Mouse (Mus musculus) thymus, adult 2 months (tissue): ENCODE data around the gene Aktip. TPM values are rescaled to one million over a fixed set of nuclear protein-coding genes. Genes with fewer than 3 reads are reported as not detected.

Experiments used
- DNase-seq: peaks from one replicate; pipeline ENCODE4 v3.0.0; 2021
- H3K27ac ChIP-seq: fragments of 200-500 bp; 2 replicates; pipeline ENCODE4 v1.5.1; 2012; ENCODE audit warnings: low read length, control low read depth; ENCODE audit not compliant: control insufficient read depth, insufficient read depth
- H3K27me3 ChIP-seq: fragments of 200-500 bp; 2 replicates; pipeline ENCODE4 v1.6.1; 2012; ENCODE audit warnings: mild to moderate bottlenecking, low read length, moderate library complexity, mixed read lengths; ENCODE audit not compliant: control insufficient read depth, insufficient read depth
- H3K36me3 ChIP-seq: fragments of 200-500 bp; 2 replicates; pipeline ENCODE4 v1.6.1; 2012; ENCODE audit warnings: mild to moderate bottlenecking, low read length, moderate library complexity; ENCODE audit not compliant: control insufficient read depth, insufficient read depth
- H3K4me1 ChIP-seq: fragments of 200-500 bp; replicated peaks from 2 replicates; pipeline ENCODE4 v1.6.1; 2012; ENCODE audit warnings: low read length; ENCODE audit not compliant: control insufficient read depth, insufficient read depth
- H3K4me3 ChIP-seq: fragments of 200-500 bp; 2 replicates; pipeline ENCODE4 v1.5.1; 2012; ENCODE audit warnings: mild to moderate bottlenecking, low read length, control low read depth, moderate library complexity; ENCODE audit not compliant: control insufficient read depth, insufficient read depth
- CTCF ChIP-seq: fragments of 200-500 bp; IDR thresholded peaks from 2 replicates; pipeline ENCODE4 v1.5.1; 2012; ENCODE audit warnings: mild to moderate bottlenecking, control low read depth, low read length, moderate library complexity, borderline replicate concordance; ENCODE audit not compliant: control insufficient read depth, poor library complexity, insufficient read depth; ENCODE audit errors: extremely low read depth
- POLR2A ChIP-seq: fragments of 200-500 bp; IDR thresholded peaks from 2 replicates; pipeline ENCODE4 v1.6.1; 2012; ENCODE audit warnings: mild to moderate bottlenecking, low read length, control low read depth, moderate library complexity; ENCODE audit not compliant: control insufficient read depth, poor library complexity, insufficient read depth; ENCODE audit errors: extremely low read depth
- WGBS: fragments of 180-500 bp; shearing (Covaris S2); methylation state at CpG from one replicate; pipeline ENCODE4 v1.1.7; 2018; 5-methylcytosine and 5-hydroxymethylcytosine counted together
- polyA plus RNA-seq: library from polyadenylated mRNA; depleted of rRNA; stranded (reverse); fragments of >200 nt; gene quantifications from 2 replicates; pipeline ENCODE4 v1.2.3, GENCODE M21; 2012

Aktip gene
- polyA plus RNA-seq, 1 experiment = 25.0 TPM

DNA sequence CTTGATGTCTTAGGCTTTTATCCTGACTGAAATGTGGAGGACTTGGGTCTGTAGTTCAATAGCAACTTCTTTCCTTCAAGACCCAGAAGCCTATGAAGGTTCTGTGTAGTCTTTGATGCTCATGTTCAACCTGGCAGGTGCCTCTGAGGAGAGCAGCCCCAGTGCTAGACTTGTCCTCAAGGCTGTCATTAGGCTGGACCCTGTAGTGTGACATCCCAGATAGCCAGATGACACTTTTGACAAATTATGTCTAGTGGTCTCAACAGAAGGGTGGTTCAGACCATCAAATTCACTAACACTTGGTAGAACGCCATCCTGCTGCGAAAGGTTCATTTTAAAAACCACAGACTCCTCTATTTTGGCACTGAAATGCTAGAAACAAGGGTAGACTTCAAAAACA, 13.2 kb upstream of the Aktip start:
- DNase-seq = no peak
- Histone ChIP-seq H3K4me1 (peaks cover 4% of the 10 kb centered on the region), H3K4me3 (no peak overlapping the region), H3K27me3 (no peaks in the 10 kb centered on the region), H3K27ac (no peak overlapping the region), H3K36me3 (no peaks in the 10 kb centered on the region)
- 87% methylated on average over 2 of the region's 2 CpGs for WGBS
- TF ChIP-seq CTCF = no peak
- TF ChIP-seq POLR2A = no peak

DNA sequence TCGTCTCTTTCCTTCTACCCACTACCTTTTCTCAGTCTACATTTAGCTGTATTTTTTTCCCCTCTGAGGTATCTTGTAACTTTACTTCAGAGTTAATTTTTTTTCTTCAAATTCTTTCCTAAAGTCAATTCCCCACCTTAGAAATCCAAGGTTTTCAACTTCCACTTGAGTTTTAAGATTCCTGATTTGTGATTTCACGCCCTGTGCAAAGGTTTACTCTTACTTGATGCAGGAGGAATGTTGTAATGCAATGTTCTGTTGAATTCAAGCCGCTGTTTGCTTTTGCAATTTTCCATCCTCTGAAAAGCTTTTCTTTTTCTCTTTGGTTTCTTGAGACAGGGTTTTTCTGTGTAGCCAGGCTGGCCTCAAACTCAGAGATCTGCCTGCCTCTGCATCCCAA, 9.9 kb upstream of the Aktip start:
- H3K36me3 ChIP-seq = no peaks in the 10 kb centered on the region
- H3K27ac ChIP-seq = no peak overlapping the region
- TF ChIP-seq CTCF (no peak), POLR2A (no peak)
- H3K4me1 ChIP-seq = peaks cover 2% of the 10 kb centered on the region
- H3K27me3 ChIP-seq = no peaks in the 10 kb centered on the region
- no peak overlapping the region for H3K4me3 ChIP-seq
- DNase-seq = no peak
- WGBS = 88% methylated on average over 3 of the region's 3 CpGs

DNA sequence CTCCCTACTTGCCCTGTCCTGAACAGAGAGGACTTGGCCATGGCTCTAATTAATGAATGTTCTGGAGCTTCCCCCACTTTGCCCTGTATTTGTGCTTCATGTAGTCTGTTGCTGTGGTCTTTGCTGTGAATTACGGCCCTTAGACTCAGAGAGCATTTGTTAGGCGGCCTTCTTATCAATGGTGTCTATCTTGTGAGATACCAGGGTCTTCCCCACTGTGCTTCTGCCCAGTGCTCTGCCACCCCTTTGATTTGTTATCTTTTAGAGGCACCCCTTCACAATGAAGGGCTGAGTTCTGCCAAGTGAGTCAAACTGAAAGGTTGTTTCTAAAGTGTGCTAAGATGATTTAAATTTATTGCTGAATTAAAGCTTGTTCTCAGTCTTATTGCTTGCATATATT, 7.9 kb upstream of the Aktip start:
- Histone ChIP-seq H3K4me1 (no peaks in the 10 kb centered on the region), H3K4me3 (no peak overlapping the region), H3K27me3 (no peaks in the 10 kb centered on the region), H3K36me3 (no peaks in the 10 kb centered on the region), H3K27ac (no peak overlapping the region)
- WGBS = 64% methylated on average over 2 of the region's 2 CpGs
- TF ChIP-seq CTCF (no peak), POLR2A (no peak)
- DNase-seq = no peak

DNA sequence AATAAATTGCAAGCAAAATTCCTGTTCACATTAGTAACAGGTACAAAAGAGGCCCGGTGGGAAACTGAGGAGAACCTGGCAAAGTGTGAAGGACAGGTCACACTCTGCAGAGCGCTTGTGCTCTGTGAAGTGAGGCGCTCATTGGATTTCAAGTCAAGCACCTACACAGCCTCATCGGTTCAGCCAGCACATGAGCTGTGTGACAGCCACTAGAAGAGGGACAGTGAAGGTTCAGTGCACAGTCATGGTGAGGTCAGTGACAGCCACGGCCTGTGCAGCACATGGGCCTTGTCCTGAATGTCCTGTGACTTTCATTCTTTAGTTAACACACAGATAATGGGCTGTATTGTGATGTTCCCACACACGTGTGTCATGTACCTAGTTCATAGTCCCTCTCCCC, 6.1 kb upstream of the Aktip start:
- Histone ChIP-seq H3K27ac (no peak overlapping the region), H3K4me3 (no peak overlapping the region), H3K36me3 (no peaks in the 10 kb centered on the region), H3K27me3 (no peaks in the 10 kb centered on the region), H3K4me1 (no peaks in the 10 kb centered on the region)
- TF ChIP-seq POLR2A (no peak), CTCF (no peak)
- 94% methylated on average over 6 of the region's 6 CpGs for WGBS
- DNase-seq = no peak

DNA sequence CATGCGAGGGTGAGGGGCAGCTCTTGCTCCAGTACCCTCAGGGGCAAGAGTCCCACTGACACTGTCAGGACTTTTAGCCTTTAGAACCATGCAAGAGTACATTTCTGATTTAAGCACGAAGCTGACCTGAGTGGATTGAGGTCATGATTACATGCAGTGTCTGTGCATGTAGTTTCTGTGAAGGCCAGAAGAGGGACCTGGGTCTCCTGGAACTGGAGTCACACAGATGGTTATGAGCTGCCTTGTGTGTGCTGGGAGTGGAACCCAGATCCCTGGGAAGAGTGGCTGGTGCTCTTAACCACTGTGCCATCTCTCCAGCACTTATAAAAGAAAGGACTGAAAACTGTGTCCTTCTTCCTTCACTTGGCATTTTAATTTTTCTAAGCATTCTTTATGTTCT, 1.4 kb upstream of the Aktip start:
- Histone ChIP-seq H3K27me3 (no peaks in the 10 kb centered on the region), H3K36me3 (no peaks in the 10 kb centered on the region), H3K27ac (no peak overlapping the region), H3K4me1 (peaks cover 12% of the 10 kb centered on the region), H3K4me3 (no peak overlapping the region)
- DNase-seq = no peak
- TF ChIP-seq CTCF (no peak), POLR2A (no peak)
- WGBS = 93% methylated on average over 2 of the region's 2 CpGs

DNA sequence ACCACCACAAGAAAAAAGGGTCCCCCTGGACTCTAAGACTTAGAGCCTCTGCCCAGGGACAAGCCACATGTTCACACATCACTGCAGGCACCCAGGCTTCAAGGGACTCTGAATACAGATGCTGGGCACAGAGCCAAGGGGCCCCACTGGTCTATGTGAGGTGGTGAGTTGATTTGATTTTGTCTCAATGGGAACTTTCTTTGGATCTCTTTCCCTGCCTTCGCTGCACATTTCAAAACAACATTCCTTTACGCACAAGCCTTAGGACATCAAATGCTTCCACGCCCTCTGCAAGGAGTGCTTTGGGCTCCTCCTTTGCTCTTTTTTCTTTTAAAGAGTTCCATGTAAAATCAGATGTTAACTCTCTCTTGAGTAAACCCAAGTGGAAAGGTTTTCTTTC, 1.7 kb downstream of the Aktip start:
- H3K36me3 ChIP-seq = no peaks in the 10 kb centered on the region
- no peak for DNase-seq
- TF ChIP-seq POLR2A (no peak), CTCF (no peak)
- 93% methylated on average over 3 of the region's 3 CpGs for WGBS
- H3K27me3 ChIP-seq = no peaks in the 10 kb centered on the region
- H3K4me3 ChIP-seq = no peak overlapping the region
- no peak overlapping the region for H3K27ac ChIP-seq
- peaks cover 12% of the 10 kb centered on the region for H3K4me1 ChIP-seq

DNA sequence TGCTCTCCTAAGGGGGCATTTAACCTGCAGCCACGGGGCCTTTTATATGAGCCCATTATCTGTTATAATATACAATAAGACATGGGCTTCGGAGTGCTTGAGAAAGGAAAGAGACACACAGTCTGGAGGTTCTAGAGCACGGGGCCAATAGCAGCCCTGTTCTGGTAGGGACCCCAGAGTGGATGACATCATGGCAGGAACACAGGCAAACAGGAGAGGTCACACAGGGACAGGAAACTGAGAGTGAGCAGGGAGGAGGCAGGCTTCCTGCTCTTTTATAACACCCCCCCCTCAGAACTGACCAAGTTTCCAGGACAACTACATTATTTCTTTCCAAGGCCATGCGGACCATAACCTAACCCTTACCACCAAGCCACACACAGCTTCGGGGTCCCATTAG, 2.5 kb downstream of the Aktip start:
- Histone ChIP-seq H3K4me3 (no peak overlapping the region), H3K27ac (no peak overlapping the region), H3K36me3 (no peaks in the 10 kb centered on the region), H3K27me3 (no peaks in the 10 kb centered on the region), H3K4me1 (peaks cover 12% of the 10 kb centered on the region)
- no peak for TF ChIP-seq POLR2A
- TF ChIP-seq CTCF = no peak
- WGBS = 32% methylated on average over 5 of the region's 5 CpGs
- DNase-seq = peak; percentile 18

DNA sequence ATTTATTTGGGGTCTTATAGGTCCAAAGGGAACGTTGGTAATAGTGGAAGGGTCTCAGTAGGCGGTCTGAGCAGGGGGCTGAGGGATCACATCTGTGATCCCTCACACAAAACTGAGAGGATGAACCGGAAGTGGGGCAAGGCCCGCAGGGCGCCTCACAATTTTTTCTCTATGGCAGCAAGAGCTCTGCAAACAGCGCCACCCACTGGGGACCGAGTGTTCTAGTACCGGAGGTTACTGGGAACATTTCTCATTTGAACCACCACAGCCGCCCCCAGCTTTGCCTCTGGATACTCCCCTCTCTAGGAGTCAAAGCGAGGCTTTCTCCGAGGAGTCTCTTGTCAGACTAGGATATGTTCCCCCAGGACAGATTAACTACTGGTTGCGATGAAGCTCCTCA, 3.1 kb downstream of the Aktip start:
- Histone ChIP-seq H3K36me3 (no peaks in the 10 kb centered on the region), H3K27ac (no peak overlapping the region), H3K4me3 (no peak overlapping the region), H3K4me1 (peaks cover 12% of the 10 kb centered on the region), H3K27me3 (no peaks in the 10 kb centered on the region)
- DNase-seq = peak; percentile 33
- TF ChIP-seq CTCF = no peak
- TF ChIP-seq POLR2A = no peak
- WGBS = 93% methylated on average over 12 of the region's 12 CpGs
